Mouse (Mus musculus): Measurements from ENCODE around the gene Lrrc46.
A peak's percentile ranks its signal among the peaks of the same experiment; 100 is the strongest.

The Lrrc46 gene

GRCm38 (mm10) chr11:97007093-97007794 is 34.0 kb downstream of the Lrrc46 start:
- DNase-seq: no peak

GRCm38 (mm10) chr11:97003170-97003569 is 38.0 kb downstream of the Lrrc46 start:
- no peak for DNase-seq

DNA sequence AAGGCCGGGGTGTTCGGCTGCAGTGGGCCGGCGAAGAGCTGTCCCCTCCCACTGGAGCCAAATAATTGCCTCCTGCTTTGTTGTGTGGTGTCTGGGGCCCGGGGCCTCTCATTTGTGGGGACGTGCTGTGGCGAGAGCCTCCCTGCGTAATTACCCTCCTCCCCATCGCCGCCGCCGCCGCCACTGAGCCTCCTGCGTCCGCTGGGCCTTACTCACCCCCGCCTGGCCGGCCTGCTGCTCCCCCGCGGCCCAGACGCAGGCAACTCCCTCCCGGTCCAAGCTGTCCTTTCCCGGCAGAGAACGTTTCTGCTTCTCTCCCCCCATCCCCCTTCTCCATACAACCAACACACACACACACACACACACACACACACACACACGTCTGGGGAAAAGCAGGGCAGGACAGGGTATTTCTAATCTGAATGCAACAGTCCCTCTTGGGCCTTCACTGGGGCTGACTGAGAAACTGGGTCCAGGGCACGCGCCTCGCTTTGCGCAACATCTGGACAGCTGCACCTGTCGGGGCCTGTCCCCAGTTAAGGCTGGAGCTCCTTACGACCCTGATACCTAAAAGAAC is 43.7 kb downstream of the Lrrc46 start:
- peak; percentile 53 for DNase-seq

DNA sequence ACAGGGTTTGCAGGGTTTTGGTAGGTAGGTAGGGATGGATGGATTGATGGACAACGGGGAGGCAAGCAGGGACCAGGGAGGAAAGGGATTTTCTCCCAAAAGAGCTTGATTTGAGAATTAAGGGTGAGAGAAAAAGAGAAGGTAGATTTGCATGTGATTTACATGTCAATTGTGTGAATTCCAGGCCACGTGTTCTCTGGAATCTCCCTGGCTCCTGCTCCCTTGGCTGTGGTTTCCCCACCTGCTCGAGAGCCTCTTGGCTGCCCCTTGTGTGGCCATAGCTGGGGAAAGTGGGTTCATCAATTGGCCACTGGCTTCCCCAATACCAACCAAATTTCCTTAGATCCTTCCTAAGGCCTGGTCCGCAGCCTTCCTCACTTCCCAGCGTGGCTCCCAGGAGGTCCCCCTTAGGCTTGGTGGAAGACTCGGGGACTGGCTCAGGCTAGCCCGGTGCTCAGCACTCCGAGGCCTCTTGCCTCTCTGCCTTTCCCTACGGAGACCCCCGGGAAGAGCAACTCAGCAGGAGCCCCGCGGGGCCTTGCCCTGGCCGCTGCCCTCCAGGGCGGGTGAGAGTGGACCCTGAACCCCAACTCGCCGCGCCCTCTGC is 44.3 kb downstream of the Lrrc46 start:
- DNase-seq: no peak

DNA sequence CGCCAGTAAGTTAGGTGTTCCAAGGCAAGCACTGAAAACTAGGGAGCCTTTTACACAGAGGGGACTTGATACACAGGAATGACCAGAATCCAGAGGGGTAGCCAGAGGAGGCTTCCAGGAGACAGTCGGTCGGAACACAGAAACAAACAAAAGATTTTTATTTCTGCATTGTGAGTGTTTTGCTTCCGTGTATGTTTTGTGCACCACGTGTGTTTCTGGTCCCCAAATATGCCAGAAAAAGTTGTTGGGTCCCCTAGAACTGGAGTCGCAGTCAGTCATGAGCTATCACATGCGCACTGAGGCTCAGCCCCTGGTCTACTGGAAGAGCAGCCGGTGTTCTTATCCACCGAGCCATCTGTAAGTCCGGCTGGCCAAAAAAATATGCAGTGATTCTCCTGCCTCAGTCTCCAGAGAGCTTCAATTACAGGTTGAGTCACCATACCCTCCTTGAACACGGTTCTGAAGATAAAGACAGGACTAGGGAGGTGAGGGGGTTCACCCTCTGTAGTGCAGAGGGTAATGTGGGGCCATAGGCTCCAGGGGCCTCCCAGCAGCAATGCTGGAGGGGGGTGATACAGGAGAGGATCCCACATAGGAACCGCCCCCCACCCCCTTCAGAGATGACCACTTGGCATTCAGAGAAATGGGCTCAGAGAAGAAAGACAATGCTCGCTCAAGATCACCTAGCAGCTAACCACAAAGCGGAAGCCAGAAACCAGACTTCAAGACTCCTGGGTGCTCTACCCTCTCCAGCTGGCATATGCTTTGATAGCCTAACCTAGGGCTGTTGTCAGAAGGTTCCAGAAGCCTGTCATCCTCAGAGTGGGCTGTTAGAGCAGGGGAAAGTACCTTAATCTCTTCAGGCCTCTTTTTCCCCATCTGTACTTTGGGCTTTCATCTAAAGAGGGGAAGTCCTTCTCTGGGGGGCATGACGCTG is 45.1 kb downstream of the Lrrc46 start:
- no peak for DNase-seq

DNA sequence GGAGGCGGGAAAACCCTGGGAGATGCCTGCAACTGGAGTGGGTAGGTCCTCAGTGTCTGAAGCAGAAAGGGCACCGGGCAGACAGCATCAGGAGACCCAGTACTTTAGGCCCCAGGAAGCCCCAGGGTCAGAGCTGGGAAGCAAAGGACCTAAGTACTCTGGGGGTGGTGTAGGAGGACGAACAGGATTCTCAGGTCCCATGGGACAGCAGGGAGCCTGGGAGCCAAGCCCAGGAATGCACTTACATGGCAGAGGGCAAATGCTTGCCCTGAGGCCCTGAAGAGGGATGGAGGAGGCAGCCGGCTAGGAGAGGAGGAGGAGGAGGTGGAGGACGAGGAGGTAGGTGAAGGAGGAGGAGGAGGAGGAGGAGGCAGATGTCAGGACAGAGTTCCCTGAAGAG is 46.2 kb downstream of the Lrrc46 start:
- no peak for DNase-seq

DNA sequence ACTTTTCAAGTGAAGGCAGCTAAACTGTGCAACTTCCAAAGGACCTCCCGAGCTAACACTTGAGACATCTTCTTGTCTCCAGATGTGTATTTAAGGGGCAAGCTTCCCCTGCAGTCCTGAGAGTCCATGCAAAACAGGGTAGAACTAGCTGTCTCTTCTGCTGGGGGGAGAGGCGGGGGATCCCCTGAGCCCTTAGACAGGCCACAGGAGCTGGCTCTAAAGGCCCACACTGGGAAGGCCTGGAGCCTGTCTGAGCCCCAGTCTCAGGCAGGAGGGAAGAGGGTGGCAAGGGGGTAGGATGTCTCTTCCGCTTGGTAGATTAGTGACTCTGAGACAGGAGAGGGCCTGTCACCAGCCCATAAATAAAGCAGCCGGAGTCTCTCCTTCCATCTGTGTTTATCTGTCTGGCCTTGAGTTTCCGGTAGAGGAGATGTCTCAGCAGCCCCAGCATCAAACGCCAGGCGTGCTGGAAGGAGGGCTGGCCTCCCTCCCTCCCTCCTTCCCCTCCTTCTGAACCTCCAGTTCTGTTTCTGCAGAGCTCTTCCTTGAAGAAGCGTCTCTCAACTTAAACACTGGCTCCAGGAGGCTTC is 48.4 kb downstream of the Lrrc46 start:
- DNase-seq: no peak

DNA sequence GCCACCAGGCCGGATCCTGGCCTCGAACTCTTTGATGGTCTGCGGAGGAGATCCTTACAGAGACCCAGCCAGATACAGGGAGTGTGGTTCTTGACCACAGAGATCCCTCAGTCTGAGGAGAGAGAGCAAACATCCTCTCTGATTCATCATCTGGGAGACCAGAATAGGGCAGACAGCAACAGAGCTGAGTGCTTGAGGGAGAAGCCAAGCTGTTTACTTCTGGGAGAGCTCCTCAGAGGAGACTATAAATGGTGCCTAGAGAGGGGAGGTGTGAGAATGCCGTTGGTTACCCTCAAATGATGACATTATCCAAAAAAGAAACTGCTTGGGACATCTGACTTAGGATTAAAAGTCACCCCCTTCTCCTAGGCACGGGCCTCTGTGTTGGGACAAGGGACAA is 49.7 kb downstream of the Lrrc46 start:
- DNase-seq: no peak

DNA sequence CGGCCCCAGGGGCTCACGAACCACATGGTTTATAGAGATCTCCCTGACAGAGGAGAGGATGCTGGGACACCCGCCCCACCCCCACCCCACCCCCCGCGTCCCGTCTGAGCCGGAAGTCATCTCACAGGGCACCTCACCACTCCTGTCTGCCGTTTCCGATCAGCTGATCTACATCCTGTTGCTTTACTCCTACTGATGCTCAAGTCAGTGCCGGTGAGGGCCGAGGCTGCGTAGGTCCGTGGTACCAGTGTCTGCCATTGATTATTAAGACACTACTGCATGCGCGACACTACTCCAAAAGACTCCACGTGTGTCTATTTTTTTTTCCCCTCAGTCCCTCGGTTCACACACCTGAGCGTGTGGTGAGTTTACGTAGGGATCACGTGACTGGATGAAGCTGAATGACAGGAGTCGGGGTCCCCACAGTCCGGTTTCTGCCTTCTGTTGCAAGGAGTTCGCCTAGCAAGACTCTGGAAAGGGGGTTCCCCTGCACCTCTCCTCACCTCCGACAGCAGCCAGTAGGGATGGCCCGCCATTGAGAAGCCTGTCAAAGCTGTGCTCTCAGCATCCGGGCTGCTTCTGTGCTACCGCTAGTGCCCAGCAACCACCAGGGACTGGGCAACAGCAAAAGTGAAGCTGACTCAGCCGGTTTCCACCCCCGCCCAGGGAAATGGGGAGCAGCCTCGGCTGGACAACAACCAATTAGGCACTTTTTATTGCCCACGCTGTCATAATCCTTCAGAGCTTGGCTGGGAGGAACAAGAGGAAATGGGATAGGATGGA is 53.1 kb downstream of the Lrrc46 start:
- no peak for DNase-seq

DNA sequence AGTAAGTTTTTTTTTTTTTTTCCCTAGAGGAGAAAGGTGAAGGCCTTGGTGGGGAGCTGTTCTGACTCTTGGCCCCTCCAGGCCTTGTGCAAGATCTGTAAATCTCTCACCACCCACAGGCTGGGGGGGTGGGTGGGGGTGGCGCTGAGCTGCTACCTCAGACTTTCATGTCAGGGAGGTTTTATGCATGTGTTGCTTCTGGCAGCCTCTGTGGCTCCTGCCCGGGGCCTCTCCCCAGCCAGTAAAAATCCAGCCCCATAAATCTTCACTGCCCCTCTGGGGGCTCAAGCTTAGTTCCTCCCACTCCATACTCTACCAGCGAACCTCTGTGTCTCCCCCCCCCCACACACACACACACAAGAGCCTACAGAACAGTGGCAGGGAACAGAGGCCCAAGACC is 54.7 kb downstream of the Lrrc46 start:
- no peak for DNase-seq

DNA sequence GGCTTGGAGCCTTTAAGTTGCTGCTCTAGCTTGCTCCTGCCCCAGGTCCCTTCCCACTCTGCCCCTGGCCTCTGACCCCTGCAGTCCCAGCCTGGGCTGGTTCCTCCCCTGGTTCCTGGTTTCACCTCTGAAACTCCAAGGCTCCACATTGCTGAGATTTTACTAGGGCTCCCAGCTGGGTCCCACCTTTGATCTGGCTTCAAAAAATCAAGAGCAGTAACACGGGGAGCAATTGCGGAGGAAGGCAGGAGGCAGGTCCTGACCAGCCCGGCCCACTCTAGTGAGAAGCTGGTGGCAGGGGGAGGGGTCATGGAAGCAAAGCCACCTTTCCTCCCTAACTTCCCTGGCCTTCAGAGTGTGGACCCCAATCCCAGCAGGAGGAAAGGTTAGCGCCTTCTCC is 56.3 kb downstream of the Lrrc46 start:
- DNase-seq: no peak
